In the genomic region with DNA sequence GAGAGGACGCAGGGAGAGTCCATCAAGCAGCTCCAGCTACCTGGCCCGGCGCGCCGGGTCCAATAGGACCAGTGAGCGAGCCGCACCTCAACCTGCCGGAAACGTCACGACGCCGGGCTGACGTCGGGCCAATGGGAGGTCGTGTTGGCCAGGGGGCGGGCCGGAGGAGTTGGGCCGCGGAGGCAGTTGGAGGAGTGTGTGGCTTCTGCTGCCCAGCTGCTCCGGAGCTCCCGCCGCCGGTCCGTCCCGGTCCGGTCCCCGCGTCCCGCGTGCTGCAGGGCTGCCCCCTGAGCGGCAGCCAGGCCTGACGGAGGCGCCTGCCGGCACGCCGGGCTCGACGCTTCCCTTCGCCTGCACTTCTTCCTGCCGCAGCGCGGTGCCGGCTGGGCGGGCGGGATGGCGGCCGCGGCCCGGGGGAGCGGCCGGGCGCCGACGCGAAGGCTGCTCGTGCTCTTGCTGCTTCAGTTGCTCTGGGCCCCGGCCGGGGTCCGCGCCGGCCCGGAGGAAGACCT, we compare ENCODE assay signal across 8 mouse cellular contexts. TPM values are rescaled to one million over a fixed set of nuclear protein-coding genes. Genes with fewer than 3 reads are reported as not detected.
DNase-seq lines count a peak whose midpoint lies in the region; ATAC-seq and TF ChIP-seq lines count a peak whose summit lies in the region.

A gene (plus strand): TSS at position 131 of the 512 bp plus-strand sequence.

- peaks cover 5% of the 10 kb centered on the region for H3K4me1 ChIP-seq in bone marrow, adult 2 months (ENCODE audit: control insufficient read depth, insufficient read depth, low read length)
- peaks cover 30% of the 10 kb centered on the region for H3K4me1 ChIP-seq in embryonic facial prominence, embryonic 15.5 days
- peaks cover 20% of the 10 kb centered on the region for H3K4me1 ChIP-seq in kidney, embryonic 14.5 days (ENCODE audit: control insufficient read depth, insufficient read depth, low read length)
- H3K4me1 ChIP-seq in limb, embryonic 15.5 days = peaks cover 27% of the 10 kb centered on the region

- peak; percentile 87 for DNase-seq in 416B (ENCODE audit: low read depth)
- peak; percentile 92 to 95 for DNase-seq in heart, adult 9 months (ENCODE audit: low spot score in 2 of 2)
- DNase-seq in monocyte, adult 2 months (ENCODE audit: low read depth in 1 of 2, low spot score in 2 of 2) = peak; percentile 65 to 81
- DNase-seq in spleen, postnatal 36 days (ENCODE audit: low spot score in 2 of 2) = peak; percentile 93 to 94

- peak; percentile 97 for ATAC-seq in embryonic facial prominence, embryonic 15.5 days (ENCODE audit: insufficient number of reproducible peaks, low FRiP score, low TSS enrichment, low read depth)
- peak; percentile 97 for ATAC-seq in kidney, embryonic 14.5 days (ENCODE audit: low FRiP score, low TSS enrichment)
- ATAC-seq in limb, embryonic 15.5 days (ENCODE audit: insufficient number of reproducible peaks, low FRiP score, low TSS enrichment, low read depth) = peak; percentile 93

- no peaks in the 10 kb centered on the region for H3K9me3 ChIP-seq in embryonic facial prominence, embryonic 15.5 days (replicated peaks)
- H3K9me3 ChIP-seq in kidney, embryonic 14.5 days (ENCODE audit: control insufficient read depth, low read length) = no peaks in the 10 kb centered on the region
- H3K9me3 ChIP-seq in limb, embryonic 15.5 days = no peaks in the 10 kb centered on the region

- no peaks in the 10 kb centered on the region for H3K27me3 ChIP-seq in embryonic facial prominence, embryonic 15.5 days
- H3K27me3 ChIP-seq in kidney, embryonic 14.5 days (ENCODE audit: control insufficient read depth, insufficient read depth, low read length) = no peaks in the 10 kb centered on the region
- H3K27me3 ChIP-seq in limb, embryonic 15.5 days = no peaks in the 10 kb centered on the region

- peak within 1 kb of the TSS; percentile 87 for H3K9ac ChIP-seq in embryonic facial prominence, embryonic 15.5 days
- peak within 1 kb of the TSS; percentile 90 for H3K9ac ChIP-seq in kidney, embryonic 14.5 days (ENCODE audit: low read depth, low read length)
- H3K9ac ChIP-seq in limb, embryonic 15.5 days = peak within 1 kb of the TSS; percentile 98

- H3K4me3 ChIP-seq in bone marrow, adult 2 months (replicated peaks; ENCODE audit: control insufficient read depth, low read depth, low read length) = peak within 1 kb of the TSS; percentile 83
- H3K4me3 ChIP-seq in embryonic facial prominence, embryonic 15.5 days (replicated peaks) = peak within 1 kb of the TSS; percentile 94
- H3K4me3 ChIP-seq in kidney, embryonic 14.5 days (ENCODE audit: low read length) = peak within 1 kb of the TSS; percentile 56
- H3K4me3 ChIP-seq in limb, embryonic 15.5 days = peak within 1 kb of the TSS; percentile 98

- TF ChIP-seq POLR2A in bone marrow, adult 2 months (IDR thresholded peaks at IDR 0.05; ENCODE audit: borderline replicate concordance, control insufficient read depth, low read depth, low read length) = peak; percentile 96

- under 1% methylated on average over 62 of the region's 62 CpGs for WGBS in bone marrow, adult 2 months
- 0% methylated on average over 60 of the region's 62 CpGs for WGBS in embryonic facial prominence, embryonic 15.5 days
- WGBS in kidney, embryonic 14.5 days = under 1% methylated on average over 35 of the region's 62 CpGs
- WGBS in limb, embryonic 15.5 days = under 1% methylated on average over 54 of the region's 62 CpGs

- peak within 1 kb of the TSS; percentile 96 for H3K27ac ChIP-seq in bone marrow, adult 2 months (ENCODE audit: control insufficient read depth, insufficient read depth, low read depth, low read length, poor library complexity)
- H3K27ac ChIP-seq in embryonic facial prominence, embryonic 15.5 days (replicated peaks) = peak within 1 kb of the TSS; percentile 96
- peak within 1 kb of the TSS; percentile 90 for H3K27ac ChIP-seq in kidney, embryonic 14.5 days (ENCODE audit: low read depth, low read length)
- peak within 1 kb of the TSS; percentile 98 for H3K27ac ChIP-seq in limb, embryonic 15.5 days

- TF ChIP-seq CTCF in bone marrow, adult 2 months (IDR thresholded peaks at IDR 0.05; ENCODE audit: control insufficient read depth, insufficient read depth, low read length) = no peak

- no peaks in the 10 kb centered on the region for H3K36me3 ChIP-seq in embryonic facial prominence, embryonic 15.5 days
- H3K36me3 ChIP-seq in kidney, embryonic 14.5 days (ENCODE audit: control insufficient read depth, insufficient read depth, low read length) = peaks cover 5% of the 10 kb centered on the region; the same call in 1 of the 2 replicates
- H3K36me3 ChIP-seq in limb, embryonic 15.5 days = 0 out of 2 replicates have a peak, but pooled peaks cover 5% of the 10 kb centered on the region

- H3K4me2 ChIP-seq in embryonic facial prominence, embryonic 15.5 days (replicated peaks) = peak within 1 kb of the TSS; percentile 77
- peak within 1 kb of the TSS; percentile 69 for H3K4me2 ChIP-seq in kidney, embryonic 14.5 days (replicated peaks; ENCODE audit: low read depth, low read length)
- H3K4me2 ChIP-seq in limb, embryonic 15.5 days = peak within 1 kb of the TSS; percentile 64

RNA-seq across cellular contexts. Expression of the gene that starts here (rescaled TPM):
- polyA plus RNA-seq in bone marrow, adult 2 months (2011; ENCODE audit: insufficient read depth, insufficient read length, low replicate concordance, missing spikeins) = 13.3 and 26.0 TPM in 2 replicates
- polyA plus RNA-seq in embryonic facial prominence, embryonic 15.5 days (2015; fragmentation: Nextera tagmentation; extraction: Ambion mirVana) = 94.0 and 99.9 TPM in 2 replicates
- 127 and 139 TPM in 2 replicates for polyA plus RNA-seq in kidney, embryonic 14.5 days (2014; fragmentation: Nextera tagmentation; extraction: Ambion mirVana)
- polyA plus RNA-seq in limb, embryonic 15.5 days (2015; fragmentation: Nextera tagmentation; extraction: Ambion mirVana) = 76.0 and 101 TPM in 2 replicates

Comparison
In these comparisons a context has a peak if more than half of its experiments do, and no peak if none do; other contexts are left out.
1. Peak in every context shown above with its lines: DNase-seq, ATAC-seq, H3K4me3 ChIP-seq and H3K27ac ChIP-seq.